Mouse (Mus musculus) neural tube, embryonic 11.5 days (tissue): Measurements from ENCODE around the gene Ppp4r4. TPM values are rescaled to one million over a fixed set of nuclear protein-coding genes. Genes with fewer than 3 reads are reported as not detected.
A peak's percentile ranks its signal among the peaks of the same experiment; 100 is the strongest.
"Not testable (repeated sequence)": the region's sequence is repeated elsewhere in the genome, so short reads cannot be mapped to it uniquely, and the experiment has no call there.

Source experiments
- ATAC-seq: fragments of 200-750 bp; cut with Nextera tagmentation; 2 replicates; pipeline ENCODE4 v1.8.0; 2017; ENCODE audit warnings: moderate number of reproducible peaks, mild to moderate bottlenecking, moderate TSS enrichment, moderate library complexity; ENCODE audit not compliant: insufficient read depth, low FRiP score, low TSS enrichment
- DNase-seq: peaks from one replicate; pipeline ENCODE4 v3.0.0-alpha.2; 2015; ENCODE audit warnings: low spot score
- H3K27ac ChIP-seq: fragments of 300-500 bp; sonication (generic); 2 replicates; pipeline ENCODE4 v1.5.1; 2014; ENCODE audit warnings: low read depth, mild to moderate bottlenecking, low read length
- H3K27me3 ChIP-seq: fragments of 300-500 bp; sonication (generic); 2 replicates; pipeline ENCODE4 v1.6.1; 2014; ENCODE audit warnings: mild to moderate bottlenecking, low read length, mixed read lengths; ENCODE audit not compliant: control insufficient read depth, insufficient read depth
- H3K36me3 ChIP-seq: fragments of 300-500 bp; sonication (generic); 2 replicates; pipeline ENCODE4 v1.6.1; 2014; ENCODE audit warnings: mild to moderate bottlenecking, low read length, moderate library complexity, mixed read lengths; ENCODE audit not compliant: control insufficient read depth, insufficient read depth
- H3K4me1 ChIP-seq: fragments of 300-500 bp; sonication (generic); 2 replicates; pipeline ENCODE4 v1.6.1; 2014; ENCODE audit warnings: low read length, mixed read lengths; ENCODE audit not compliant: control insufficient read depth, insufficient read depth
- H3K4me2 ChIP-seq: fragments of 300-500 bp; sonication (generic); 2 replicates; pipeline ENCODE4 v1.6.1; 2014; ENCODE audit warnings: low read depth, mild to moderate bottlenecking, moderate library complexity
- H3K4me3 ChIP-seq: fragments of 300-500 bp; sonication (generic); 2 replicates; pipeline ENCODE4 v1.5.1; 2014; ENCODE audit warnings: low read depth, low read length
- H3K9ac ChIP-seq: fragments of 300-500 bp; sonication (generic); 2 replicates; pipeline ENCODE4 v1.6.1; 2014; ENCODE audit warnings: mild to moderate bottlenecking, low read length
- H3K9me3 ChIP-seq: fragments of 300-500 bp; sonication (generic); 2 replicates; pipeline ENCODE4 v1.6.1; 2016; ENCODE audit warnings: low read length; ENCODE audit not compliant: control insufficient read depth
- WGBS: fragments of 180-500 bp; shearing (Covaris S2); extraction: QIAGEN DNeasy Blood & Tissue Kit; methylation state at CpG from one replicate; pipeline ENCODE4 v1.1.7; 2014; 5-methylcytosine and 5-hydroxymethylcytosine counted together
- polyA plus RNA-seq: library from polyadenylated mRNA; unstranded; fragments of >200 nt; fragmentation: Nextera tagmentation; extraction: Ambion mirVana; gene quantifications from 2 replicates; pipeline ENCODE4 v1.2.1, GENCODE M21; 2014

Ppp4r4 gene
- polyA plus RNA-seq, result 2.6 and 2.7 TPM in 2 replicates

DNA sequence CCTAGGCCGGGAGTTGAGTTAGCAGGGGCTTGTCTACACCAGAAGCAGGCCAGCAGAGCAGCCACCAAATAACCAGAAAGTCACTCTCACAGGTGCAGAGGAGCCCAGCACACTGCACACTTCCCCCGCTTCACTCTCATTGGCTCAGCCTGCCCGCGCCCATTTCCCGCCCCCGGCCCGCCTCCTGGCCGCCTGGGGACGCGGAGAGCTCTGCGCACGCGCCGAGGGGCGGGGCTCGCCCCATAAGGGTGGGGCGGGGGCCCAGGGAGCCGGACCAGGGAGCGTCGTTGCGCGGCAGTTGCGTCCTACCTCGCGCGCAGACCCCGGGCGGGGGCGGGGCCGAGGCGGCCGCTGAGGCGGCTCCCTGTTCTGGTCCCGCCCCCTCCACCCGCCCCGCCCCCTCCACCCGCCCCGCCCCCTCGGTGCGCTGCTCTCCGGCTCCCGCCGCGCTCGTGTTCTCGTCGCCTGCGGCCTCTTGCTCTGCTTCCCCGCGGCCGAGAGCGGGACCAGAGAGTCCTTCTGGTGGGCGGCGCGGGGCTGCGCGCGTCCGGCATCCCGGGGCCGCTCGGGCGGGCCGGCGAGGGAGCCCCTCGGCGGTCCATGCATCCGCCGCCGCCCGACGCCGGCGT, at the start of gene Ppp4r4:
Ppp4r4 (plus strand) TSS at position 264 of the 629 bp plus-strand sequence.
- H3K27me3 ChIP-seq, result no peaks in the 10 kb centered on the region
- ATAC-seq (peak; percentile 95), DNase-seq (peak; percentile 98)
- no peak within 1 kb of the TSS for H3K27ac ChIP-seq
- no peaks in the 10 kb centered on the region for H3K4me1 ChIP-seq
- peak within 1 kb of the TSS; percentile 70 for H3K4me3 ChIP-seq
- under 1% methylated on average over 30 of the region's 74 CpGs for WGBS
- H3K9me3 ChIP-seq, result no peaks in the 10 kb centered on the region
- peak within 1 kb of the TSS; percentile 96 for H3K4me2 ChIP-seq
- peak within 1 kb of the TSS; percentile 82 for H3K9ac ChIP-seq
- no peaks in the 10 kb centered on the region for H3K36me3 ChIP-seq

DNA sequence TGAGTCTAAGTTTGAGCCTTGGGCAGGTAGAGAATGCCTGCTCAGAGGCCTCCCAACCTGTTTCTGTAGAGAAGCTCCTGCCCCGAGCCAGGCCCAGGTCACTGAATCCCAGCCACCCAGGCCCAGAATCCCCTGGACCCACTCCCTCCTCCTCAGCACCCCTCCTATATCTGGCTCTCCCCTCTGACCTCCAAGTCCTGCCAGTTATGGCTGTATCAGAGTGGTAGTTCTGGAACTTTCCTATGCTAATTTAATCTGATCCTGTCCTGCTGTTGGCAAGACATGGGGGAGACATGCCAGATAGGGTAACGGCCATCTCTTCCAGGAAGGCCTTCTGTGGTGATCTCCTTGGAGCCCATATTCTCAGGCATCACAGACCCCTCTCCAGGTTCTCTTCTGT, 49.3 kb upstream of the Ppp4r4 start:
- no peak for DNase-seq
- ATAC-seq, result no peak
- H3K9me3 ChIP-seq, result no peaks in the 10 kb centered on the region
- no peak overlapping the region for H3K4me2 ChIP-seq
- H3K9ac ChIP-seq, result no peak overlapping the region
- H3K4me1 ChIP-seq, result no peaks in the 10 kb centered on the region
- 73% methylated on average over 2 of the region's 2 CpGs for WGBS
- H3K4me3 ChIP-seq, result no peak overlapping the region
- H3K36me3 ChIP-seq, result no peaks in the 10 kb centered on the region
- no peaks in the 10 kb centered on the region for H3K27me3 ChIP-seq
- H3K27ac ChIP-seq, result no peak overlapping the region

- H3K36me3 ChIP-seq, H3K4me1 ChIP-seq, H3K9me3 ChIP-seq, H3K27me3 ChIP-seq, H3K4me3 ChIP-seq, DNase-seq, H3K9ac ChIP-seq, H3K4me2 ChIP-seq, ATAC-seq, H3K27ac ChIP-seq: not testable (repeated sequence)
- 61% methylated on average over 9 of the region's 9 CpGs for WGBS
Observed at GRCm38 (mm10) chr12:103484200-103484972, 47.7 kb upstream of the Ppp4r4 start.

- no peak for ATAC-seq
- DNase-seq, result no peak
- H3K9ac ChIP-seq, result no peak overlapping the region
- no peaks in the 10 kb centered on the region for H3K36me3 ChIP-seq
- no peaks in the 10 kb centered on the region for H3K27me3 ChIP-seq
- 86% methylated on average over 1 of the region's 1 CpGs for WGBS
- H3K4me1 ChIP-seq, result no peaks in the 10 kb centered on the region
- H3K4me3 ChIP-seq, result no peak overlapping the region
- no peak overlapping the region for H3K27ac ChIP-seq
- H3K4me2 ChIP-seq, result no peak overlapping the region
- H3K9me3 ChIP-seq, result no peaks in the 10 kb centered on the region
Observed at GRCm38 (mm10) chr12:103486726-103487125, 45.4 kb upstream of the Ppp4r4 start.

DNA sequence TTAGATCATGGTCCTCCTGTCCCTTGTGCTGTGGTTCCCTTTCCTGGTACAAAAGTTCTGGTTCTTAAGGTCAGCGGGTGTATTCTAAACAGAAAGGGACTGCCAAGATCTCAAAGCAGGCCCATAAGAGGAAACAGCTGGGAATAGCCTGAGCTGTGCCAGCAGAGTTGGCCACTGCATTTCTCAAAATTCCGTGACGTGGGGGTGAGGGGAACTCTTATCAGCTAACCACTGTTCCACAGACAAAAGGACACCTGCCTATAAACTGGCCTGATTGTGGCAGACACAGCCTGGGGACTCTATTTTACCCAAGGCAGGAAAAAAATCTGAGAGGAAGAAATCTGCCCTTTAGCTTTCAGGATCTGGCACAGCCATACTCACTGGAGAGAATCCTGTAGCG, 44.8 kb upstream of the Ppp4r4 start:
- Histone ChIP-seq H3K4me3 (no peak overlapping the region), H3K4me2 (no peak overlapping the region), H3K27me3 (no peaks in the 10 kb centered on the region), H3K36me3 (no peaks in the 10 kb centered on the region), H3K4me1 (no peaks in the 10 kb centered on the region), H3K9ac (no peak overlapping the region), H3K9me3 (no peaks in the 10 kb centered on the region), H3K27ac (no peak overlapping the region)
- ATAC-seq (no peak), DNase-seq (no peak)
- WGBS, result 78% methylated on average over 4 of the region's 4 CpGs

DNA sequence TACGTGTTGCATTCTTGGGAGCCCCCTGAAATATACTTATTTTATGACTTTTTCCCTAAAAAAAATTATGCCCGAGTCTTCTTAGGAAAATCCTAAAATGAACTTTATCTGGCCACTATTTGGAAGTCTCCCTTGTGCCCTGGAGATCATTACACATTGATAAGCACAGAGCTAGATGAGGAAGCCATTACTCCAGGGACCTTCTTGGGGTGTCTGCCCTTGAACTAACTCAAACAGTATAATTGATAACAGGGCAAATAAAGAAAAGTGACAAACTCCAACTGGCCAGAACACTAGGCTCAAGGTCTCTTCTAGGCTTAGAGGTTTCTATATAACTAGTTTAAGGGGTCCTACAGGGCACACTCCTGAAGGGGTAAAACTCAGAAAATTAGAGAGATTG, 44.3 kb upstream of the Ppp4r4 start:
- no peak for ATAC-seq
- H3K4me2 ChIP-seq, result no peak overlapping the region
- H3K27ac ChIP-seq, result no peak overlapping the region
- no peak overlapping the region for H3K9ac ChIP-seq
- DNase-seq, result no peak
- no peaks in the 10 kb centered on the region for H3K4me1 ChIP-seq
- 78% methylated on average over 2 of the region's 2 CpGs for WGBS
- no peaks in the 10 kb centered on the region for H3K27me3 ChIP-seq
- H3K36me3 ChIP-seq, result no peaks in the 10 kb centered on the region
- no peak overlapping the region for H3K4me3 ChIP-seq
- no peaks in the 10 kb centered on the region for H3K9me3 ChIP-seq

DNA sequence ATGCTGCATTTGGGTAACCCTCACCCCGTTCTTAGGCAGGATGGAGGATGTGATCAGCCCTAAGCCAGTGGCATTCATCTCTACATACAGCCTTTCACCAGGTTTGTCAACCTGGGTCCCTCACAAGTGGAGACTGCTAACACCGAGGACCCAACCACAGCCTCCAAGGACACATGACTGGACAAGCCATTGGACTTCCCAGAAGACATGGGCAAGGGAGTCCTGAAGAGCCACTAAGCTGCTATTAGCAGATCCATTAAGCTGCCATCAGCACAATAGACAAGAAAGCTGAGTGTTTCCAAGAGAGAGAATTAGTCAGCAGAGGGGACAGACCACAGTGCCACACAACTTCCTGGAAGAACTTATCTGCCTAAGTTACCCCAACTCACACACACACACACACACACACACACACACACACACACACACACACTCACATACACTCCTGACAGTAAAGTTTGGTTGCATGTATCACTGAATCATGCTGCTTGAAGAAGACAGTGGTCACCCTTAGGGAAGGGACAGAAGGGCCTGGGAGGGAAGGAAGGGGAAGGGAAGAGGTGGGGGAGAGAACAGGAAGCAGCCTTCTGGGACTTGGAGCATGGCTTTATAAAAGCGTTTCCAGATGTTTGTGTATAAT, 40.9 kb upstream of the Ppp4r4 start:
- no peak overlapping the region for H3K4me3 ChIP-seq
- no peaks in the 10 kb centered on the region for H3K4me1 ChIP-seq
- H3K4me2 ChIP-seq, result no peak overlapping the region
- no peaks in the 10 kb centered on the region for H3K27me3 ChIP-seq
- H3K9ac ChIP-seq, result no peak overlapping the region
- no peak overlapping the region for H3K27ac ChIP-seq
- no peaks in the 10 kb centered on the region for H3K36me3 ChIP-seq
- no peak for DNase-seq
- no peak for ATAC-seq
- H3K9me3 ChIP-seq, result no peaks in the 10 kb centered on the region
- 81% methylated on average over 3 of the region's 3 CpGs for WGBS

- 38% methylated on average over 5 of the region's 5 CpGs for WGBS
- Histone ChIP-seq H3K27ac (no peak overlapping the region), H3K4me1 (no peaks in the 10 kb centered on the region), H3K9ac (no peak overlapping the region), H3K4me2 (no peak overlapping the region), H3K27me3 (no peaks in the 10 kb centered on the region), H3K9me3 (no peaks in the 10 kb centered on the region), H3K36me3 (no peaks in the 10 kb centered on the region), H3K4me3 (no peak overlapping the region)
- DNase-seq (peak; percentile 58), ATAC-seq (0 out of 2 replicates have a peak, but pooled peaks have one; percentile 23)
Observed at GRCm38 (mm10) chr12:103492767-103493166, 39.3 kb upstream of the Ppp4r4 start.
